Mouse (Mus musculus) heart, embryonic 15.5 days (tissue): Measurements from ENCODE around the gene Alkbh8. TPM values are rescaled to one million over a fixed set of nuclear protein-coding genes. Genes with fewer than 3 reads are reported as not detected.
A peak's percentile ranks its signal among the peaks of the same experiment; 100 is the strongest.
"Not testable (repeated sequence)": the region's sequence is repeated elsewhere in the genome, so short reads cannot be mapped to it uniquely, and the experiment has no call there.

Experiments used
- ATAC-seq: fragments of 200-750 bp; cut with Nextera tagmentation; replicated peaks from 2 replicates; pipeline ENCODE4 v1.8.0; 2017; ENCODE audit warnings: low read depth, moderate TSS enrichment; ENCODE audit not compliant: insufficient number of reproducible peaks, insufficient read depth, low FRiP score
- H3K27ac ChIP-seq: fragments of 300-500 bp; sonication (generic); 2 replicates; pipeline ENCODE4 v1.5.1; 2015; ENCODE audit warnings: mild to moderate bottlenecking, inconsistent platforms
- H3K27me3 ChIP-seq: fragments of 300-500 bp; sonication (generic); 2 replicates; pipeline ENCODE4 v1.6.1; 2015; ENCODE audit warnings: inconsistent platforms
- H3K36me3 ChIP-seq: fragments of 300-500 bp; sonication (generic); 2 replicates; pipeline ENCODE4 v1.6.1; 2015; ENCODE audit warnings: mild to moderate bottlenecking, inconsistent platforms
- H3K4me1 ChIP-seq: fragments of 300-500 bp; sonication (generic); replicated peaks from 2 replicates; pipeline ENCODE4 v1.6.1; 2015; ENCODE audit warnings: inconsistent platforms
- H3K4me2 ChIP-seq: fragments of 300-500 bp; sonication (generic); 2 replicates; pipeline ENCODE4 v1.6.1; 2015; ENCODE audit warnings: inconsistent platforms, mild to moderate bottlenecking, moderate library complexity
- H3K4me3 ChIP-seq: fragments of 300-500 bp; sonication (generic); 2 replicates; pipeline ENCODE4 v1.5.1; 2015; ENCODE audit warnings: mild to moderate bottlenecking, inconsistent platforms
- H3K9ac ChIP-seq: fragments of 300-500 bp; sonication (generic); 2 replicates; pipeline ENCODE4 v1.6.1; 2015; ENCODE audit warnings: mild to moderate bottlenecking, inconsistent platforms
- H3K9me3 ChIP-seq: fragments of 300-500 bp; sonication (generic); replicated peaks from 2 replicates; pipeline ENCODE4 v1.6.1; 2016; ENCODE audit warnings: inconsistent platforms
- WGBS: fragments of 180-500 bp; shearing (Covaris S2); methylation state at CpG from one replicate; pipeline ENCODE4 v1.1.7; 2015; ENCODE audit warnings: mixed read lengths; 5-methylcytosine and 5-hydroxymethylcytosine counted together
- polyA plus RNA-seq: library from polyadenylated mRNA; unstranded; fragments of >200 nt; fragmentation: Nextera tagmentation; extraction: Ambion mirVana; gene quantifications from 2 replicates; pipeline ENCODE4 v1.2.1, GENCODE M21; 2015

Gene Alkbh8
- 12.8 and 14.3 TPM in 2 replicates for polyA plus RNA-seq

- Histone ChIP-seq H3K4me2 (peak within 1 kb of the TSS; percentile 64), H3K9ac (peak within 1 kb of the TSS; percentile 84), H3K36me3 (peaks cover 5% of the 10 kb centered on the region; the same call in 1 of the 2 replicates), H3K27ac (peak within 1 kb of the TSS; percentile 75), H3K4me3 (peak within 1 kb of the TSS; percentile 90), H3K4me1 (peaks cover 4% of the 10 kb centered on the region; the same call in 1 of the 2 replicates), H3K27me3 (no peaks in the 10 kb centered on the region), H3K9me3 (no peaks in the 10 kb centered on the region)
- ATAC-seq: peak; percentile 97
- WGBS: 5% methylated on average over 20 of the region's 20 CpGs
These were observed at the start of gene Alkbh8 for GRCm38 (mm10) chr9:3334962-3335767. Gene Alkbh8, plus strand, starts transcription at chr9:3335140.

- no peaks in the 10 kb centered on the region for H3K36me3 ChIP-seq
- H3K4me3 ChIP-seq: no peak overlapping the region
- H3K4me1 ChIP-seq: no peaks in the 10 kb centered on the region
- H3K4me2 ChIP-seq: no peak overlapping the region
- no peak; the same call in 1 of the 2 replicates for ATAC-seq
- H3K9me3 ChIP-seq: no peaks in the 10 kb centered on the region
- no peak overlapping the region for H3K9ac ChIP-seq
- no peak overlapping the region for H3K27ac ChIP-seq
- no peaks in the 10 kb centered on the region for H3K27me3 ChIP-seq
These were observed 25.6 kb upstream of the Alkbh8 start for GRCm38 (mm10) chr9:3309292-3309836.

- Histone ChIP-seq H3K36me3 (no peaks in the 10 kb centered on the region), H3K9me3 (no peaks in the 10 kb centered on the region), H3K4me3 (no peak overlapping the region), H3K4me1 (no peaks in the 10 kb centered on the region), H3K27ac (no peak overlapping the region), H3K4me2 (no peak overlapping the region), H3K9ac (no peak overlapping the region), H3K27me3 (no peaks in the 10 kb centered on the region)
- 63% methylated on average over 2 of the region's 2 CpGs for WGBS
- no peak for ATAC-seq
These were observed 24.9 kb upstream of the Alkbh8 start for GRCm38 (mm10) chr9:3310016-3310415.

- H3K4me2 ChIP-seq, H3K9me3 ChIP-seq, H3K4me1 ChIP-seq, H3K9ac ChIP-seq, H3K27ac ChIP-seq, H3K4me3 ChIP-seq, ATAC-seq, H3K36me3 ChIP-seq, H3K27me3 ChIP-seq: not testable (repeated sequence)
- whole genome bisulfite sequencing: 45% methylated on average over 9 of the region's 9 CpGs
These were observed 7.4 kb upstream of the Alkbh8 start for GRCm38 (mm10) chr9:3327342-3328053.

GRCm38 (mm10) chr9:3328054-3328595 lies 6.8 kb upstream of the Alkbh8 start:
- Histone ChIP-seq H3K4me1 (no peaks in the 10 kb centered on the region), H3K27me3 (no peaks in the 10 kb centered on the region), H3K4me3 (no peak overlapping the region), H3K9ac (no peak overlapping the region), H3K27ac (no peak overlapping the region), H3K9me3 (no peaks in the 10 kb centered on the region), H3K36me3 (no peaks in the 10 kb centered on the region), H3K4me2 (no peak overlapping the region)
- no peak for ATAC-seq
- WGBS: 31% methylated on average over 3 of the region's 3 CpGs

GRCm38 (mm10) chr9:3330319-3330718 lies 4.6 kb upstream of the Alkbh8 start:
- no peaks in the 10 kb centered on the region for H3K9me3 ChIP-seq
- no peak overlapping the region for H3K27ac ChIP-seq
- H3K27me3 ChIP-seq: no peaks in the 10 kb centered on the region
- H3K36me3 ChIP-seq: no peaks in the 10 kb centered on the region
- no peak for ATAC-seq
- no peak overlapping the region for H3K4me2 ChIP-seq
- H3K9ac ChIP-seq: no peak overlapping the region
- H3K4me3 ChIP-seq: no peak overlapping the region
- H3K4me1 ChIP-seq: no peaks in the 10 kb centered on the region

GRCm38 (mm10) chr9:3330737-3331384 lies 4.1 kb upstream of the Alkbh8 start:
- no peaks in the 10 kb centered on the region for H3K4me1 ChIP-seq
- H3K9me3 ChIP-seq: no peaks in the 10 kb centered on the region
- H3K4me3 ChIP-seq: no peak overlapping the region
- H3K9ac ChIP-seq: no peak overlapping the region
- no peak overlapping the region for H3K4me2 ChIP-seq
- no peak overlapping the region for H3K27ac ChIP-seq
- 63% methylated on average over 3 of the region's 3 CpGs for WGBS
- H3K27me3 ChIP-seq: no peaks in the 10 kb centered on the region
- ATAC-seq: no peak
- no peaks in the 10 kb centered on the region for H3K36me3 ChIP-seq

GRCm38 (mm10) chr9:3336661-3337060 lies 1.7 kb downstream of the Alkbh8 start:
- Histone ChIP-seq H3K4me1 (peaks cover 4% of the 10 kb centered on the region; the same call in 1 of the 2 replicates), H3K9ac (no peak overlapping the region), H3K4me2 (peak overlapping the region; percentile 64), H3K27ac (no peak overlapping the region), H3K9me3 (no peaks in the 10 kb centered on the region), H3K36me3 (peaks cover 9% of the 10 kb centered on the region; the same call in 1 of the 2 replicates), H3K4me3 (0 out of 2 replicates have a peak overlapping the region, but pooled peaks have one; percentile 11), H3K27me3 (no peaks in the 10 kb centered on the region)
- ATAC-seq: no peak
- 93% methylated on average over 3 of the region's 3 CpGs for WGBS

GRCm38 (mm10) chr9:3345136-3345535 lies 10.2 kb downstream of the Alkbh8 start:
- no peak overlapping the region for H3K4me3 ChIP-seq
- H3K27ac ChIP-seq: no peak overlapping the region
- no peaks in the 10 kb centered on the region for H3K9me3 ChIP-seq
- no peaks in the 10 kb centered on the region for H3K4me1 ChIP-seq
- H3K36me3 ChIP-seq: peaks cover 44% of the 10 kb centered on the region
- no peak overlapping the region for H3K9ac ChIP-seq
- H3K4me2 ChIP-seq: no peak overlapping the region
- no peaks in the 10 kb centered on the region for H3K27me3 ChIP-seq
- ATAC-seq: no peak

GRCm38 (mm10) chr9:3345967-3346366 lies 11.0 kb downstream of the Alkbh8 start:
- WGBS: 64% methylated on average over 1 of the region's 1 CpGs
- Histone ChIP-seq H3K27ac (no peak overlapping the region), H3K4me2 (no peak overlapping the region), H3K4me3 (no peak overlapping the region), H3K36me3 (peaks cover 45% of the 10 kb centered on the region), H3K9me3 (no peaks in the 10 kb centered on the region), H3K9ac (no peak overlapping the region), H3K4me1 (no peaks in the 10 kb centered on the region), H3K27me3 (no peaks in the 10 kb centered on the region)
- ATAC-seq: no peak

GRCm38 (mm10) chr9:3350056-3350455 lies 15.1 kb downstream of the Alkbh8 start:
- H3K27ac ChIP-seq: no peak overlapping the region
- peaks cover 42% of the 10 kb centered on the region for H3K36me3 ChIP-seq
- H3K4me2 ChIP-seq: no peak overlapping the region
- no peak overlapping the region for H3K4me3 ChIP-seq
- no peak for ATAC-seq
- H3K9me3 ChIP-seq: no peaks in the 10 kb centered on the region
- WGBS: 55% methylated on average over 1 of the region's 1 CpGs
- H3K9ac ChIP-seq: no peak overlapping the region
- no peaks in the 10 kb centered on the region for H3K4me1 ChIP-seq
- no peaks in the 10 kb centered on the region for H3K27me3 ChIP-seq
